Mouse (Mus musculus) stomach, postnatal 0 days (tissue): ENCODE measurements around the gene Lpin2.

Experiments used
- CTCF ChIP-seq: IDR thresholded peaks from 2 replicates; pipeline ENCODE4 v1.5.1; 2016; ENCODE audit warnings: antibody characterized with exemption, low read depth, mild to moderate bottlenecking, moderate library complexity
- EP300 ChIP-seq: optimal IDR thresholded peaks from 2 replicates; pipeline ENCODE3; 2016; ENCODE audit warnings: antibody characterized with exemption

- TF ChIP-seq CTCF, result no peak
- TF ChIP-seq EP300, result no peak
These were observed 23.2 kb upstream of the Lpin2 start for GRCm38 (mm10) chr17:71159152-71159567.
